Mouse (Mus musculus) MEL (cell line): ENCODE measurements around the gene Atf3. TPM values are rescaled to one million over a fixed set of nuclear protein-coding genes. Genes with fewer than 3 reads are reported as not detected.

ENCODE experiments used
- DNase-seq: peaks from one replicate; pipeline ENCODE4 v3.0.0; 2011; ENCODE audit warnings: low read depth, low spot score
- H3K27ac ChIP-seq: 2 replicates; pipeline ENCODE4 v1.5.1; 2012; ENCODE audit warnings: low read depth, mild to moderate bottlenecking, control low read depth, low read length, moderate library complexity; ENCODE audit not compliant: control insufficient read depth
- H3K27me3 ChIP-seq, 2 experiments: fragments of 150-350 bp in 1 of 2; sonication (generic) in 1 of 2; 2 replicates each; pipeline ENCODE4 v1.6.1; 2012; ENCODE audit warnings: low read length in 2 of 2, mild to moderate bottlenecking in 2 of 2, improper control_type of control experiment in 1 of 2, moderate library complexity in 1 of 2; ENCODE audit not compliant: insufficient read depth in 2 of 2, control insufficient read depth in 1 of 2
- H3K36me3 ChIP-seq, 2 experiments: 2 replicates each; pipeline ENCODE4 v1.6.1; 2012 to 2014; ENCODE audit warnings: low read length in 2 of 2, improper control_type of control experiment in 1 of 2, inconsistent platforms in 1 of 2, mild to moderate bottlenecking in 1 of 2; ENCODE audit not compliant: insufficient read depth in 2 of 2, control insufficient read depth in 1 of 2
- H3K4me1 ChIP-seq, 2 experiments: fragments of 150-350 bp in 1 of 2; sonication (generic) in 1 of 2; 2 replicates each; pipeline ENCODE4 v1.6.1; 2012; ENCODE audit warnings: low read length in 2 of 2, improper control_type of control experiment in 1 of 2, mild to moderate bottlenecking in 1 of 2; ENCODE audit not compliant: insufficient read depth in 2 of 2, control insufficient read depth in 1 of 2
- H3K4me3 ChIP-seq, 2 experiments: fragments of 150-350 bp in 1 of 2; sonication (generic) in 1 of 2; 2 replicates each; pipeline ENCODE4 v1.5.1; 2012; ENCODE audit warnings: low read depth in 2 of 2, low read length in 2 of 2, mild to moderate bottlenecking in 2 of 2, moderate library complexity in 2 of 2, control low read depth in 1 of 2, improper control_type of control experiment in 1 of 2; ENCODE audit not compliant: control insufficient read depth in 1 of 2, insufficient read depth in 1 of 2
- H3K79me2 ChIP-seq: 2 replicates; pipeline ENCODE4 v1.6.1; 2012; ENCODE audit warnings: mild to moderate bottlenecking, low read length, moderate library complexity; ENCODE audit not compliant: control insufficient read depth, poor library complexity, insufficient read depth
- H3K9ac ChIP-seq: 2 replicates; pipeline ENCODE4 v1.6.1; 2012; ENCODE audit warnings: low read depth, mild to moderate bottlenecking, control low read depth, low read length, moderate library complexity; ENCODE audit not compliant: control insufficient read depth, poor library complexity, severe bottlenecking
- H3K9me3 ChIP-seq: fragments of 150-350 bp; sonication (generic); replicated peaks from 2 replicates; pipeline ENCODE4 v1.6.1; 2012; ENCODE audit warnings: mild to moderate bottlenecking, low read length, improper control_type of control experiment, moderate library complexity; ENCODE audit not compliant: insufficient read depth
- BHLHE40 ChIP-seq: IDR thresholded peaks from 2 replicates; pipeline ENCODE4 v1.6.1; 2012; ENCODE audit warnings: low read depth, mild to moderate bottlenecking, inconsistent platforms, low read length, improper control_type of control experiment, borderline replicate concordance
- CHD2 ChIP-seq: IDR thresholded peaks from 2 replicates; pipeline ENCODE4 v1.6.1; 2011; ENCODE audit warnings: low read length, improper control_type of control experiment
- CTCF ChIP-seq, 3 experiments: IDR thresholded peaks in 2 of 3; conservative IDR thresholded peaks in 1 of 3; 2 replicates each; pipeline ENCODE4 v1.5.1; 2011 to 2012; ENCODE audit warnings: low read length in 3 of 3, low read depth in 2 of 3, mild to moderate bottlenecking in 2 of 3, improper control_type of control experiment in 1 of 3, inconsistent platforms in 1 of 3, mixed read lengths in 1 of 3, moderate library complexity in 1 of 3; ENCODE audit not compliant: control insufficient read depth in 1 of 3, insufficient read depth in 1 of 3, poor library complexity in 1 of 3, severe bottlenecking in 1 of 3
- E2F4 ChIP-seq: IDR thresholded peaks from 2 replicates; pipeline ENCODE4 v1.6.1; 2011; ENCODE audit warnings: low read depth, low read length, improper control_type of control experiment, borderline replicate concordance
- ETS1 ChIP-seq: IDR thresholded peaks from 2 replicates; pipeline ENCODE4 v1.6.1; 2012; ENCODE audit warnings: low read depth, mild to moderate bottlenecking, inconsistent platforms, low read length, improper control_type of control experiment, moderate library complexity
- GATA1 ChIP-seq: IDR thresholded peaks from 2 replicates; pipeline ENCODE4 v1.6.1; 2011; ENCODE audit warnings: low read depth, low read length, improper control_type of control experiment
- JUND ChIP-seq: IDR thresholded peaks from 2 replicates; pipeline ENCODE4 v1.6.1; 2011; ENCODE audit warnings: low read depth, mild to moderate bottlenecking, improper control_type of control experiment, low read length
- KAT2A ChIP-seq: conservative IDR thresholded peaks from 2 replicates; pipeline ENCODE4 v1.6.1; 2012; ENCODE audit warnings: low read depth, low read length, improper control_type of control experiment, inconsistent platforms
- MAX ChIP-seq: IDR thresholded peaks from 2 replicates; pipeline ENCODE4 v1.6.1; 2011; ENCODE audit warnings: low read length, improper control_type of control experiment
- MAZ ChIP-seq: IDR thresholded peaks from 2 replicates; pipeline ENCODE4 v1.6.1; 2012; ENCODE audit warnings: low read depth, mild to moderate bottlenecking, inconsistent platforms, low read length, improper control_type of control experiment
- NRF1 ChIP-seq: IDR thresholded peaks from 2 replicates; pipeline ENCODE4 v1.6.1; 2014; ENCODE audit warnings: low read depth, mild to moderate bottlenecking, inconsistent platforms, low read length, improper control_type of control experiment, moderate library complexity; ENCODE audit not compliant: poor library complexity, insufficient read depth, severe bottlenecking
- POLR2AphosphoS5 ChIP-seq: IDR thresholded peaks from 2 replicates; pipeline ENCODE4 v1.6.1; 2012; ENCODE audit warnings: low read depth, borderline replicate concordance, mild to moderate bottlenecking, inconsistent platforms, low read length, moderate library complexity, mixed read lengths
- RCOR1 ChIP-seq: IDR thresholded peaks from 2 replicates; pipeline ENCODE4 v1.6.1; 2012; ENCODE audit warnings: low read depth, mild to moderate bottlenecking, inconsistent platforms, low read length, improper control_type of control experiment
- SMC3 ChIP-seq: IDR thresholded peaks from 2 replicates; pipeline ENCODE4 v1.6.1; 2011; ENCODE audit warnings: low read depth, low read length, improper control_type of control experiment
- TAL1 ChIP-seq: IDR thresholded peaks from 2 replicates; pipeline ENCODE4 v1.6.1; 2012; ENCODE audit warnings: mild to moderate bottlenecking, inconsistent platforms, low read length, moderate library complexity, mixed read lengths
- TBP ChIP-seq: IDR thresholded peaks from 2 replicates; pipeline ENCODE4 v1.8.0; 2011; ENCODE audit warnings: low read depth, low read length, improper control_type of control experiment
- TCF12 ChIP-seq: IDR thresholded peaks from 2 replicates; pipeline ENCODE4 v1.6.1; 2014; ENCODE audit warnings: low read depth, mild to moderate bottlenecking, inconsistent platforms, low read length, improper control_type of control experiment, moderate library complexity
- USF1 ChIP-seq: IDR thresholded peaks from 2 replicates; pipeline ENCODE4 v1.6.1; 2014; ENCODE audit warnings: low read depth, mild to moderate bottlenecking, inconsistent platforms, low read length, improper control_type of control experiment, moderate library complexity
- ZNF384 ChIP-seq: IDR thresholded peaks from 2 replicates; pipeline ENCODE4 v1.6.1; 2012; ENCODE audit warnings: low read depth, mild to moderate bottlenecking, inconsistent platforms, low read length, improper control_type of control experiment
- polyA plus RNA-seq, 2 experiments: library from polyadenylated mRNA; stranded (reverse) in 1 of 2; unstranded in 1 of 2; fragments of >175 nt in 1 of 2; fragments of >200 nt in 1 of 2; gene quantifications; 2 replicates each; pipeline versions ENCODE4 v1.2.1 to v1.2.4; 2012; ENCODE audit warnings: low replicate concordance in 2 of 2, low read depth in 1 of 2; ENCODE audit not compliant: insufficient read length in 2 of 2, insufficient read depth in 1 of 2, missing spikeins in 1 of 2
- total RNA-seq: library from RNA; depleted of rRNA; stranded (reverse); fragments of 300-350 nt; gene quantifications from 2 replicates; pipeline ENCODE4 v1.2.3, GENCODE M21; 2012

Atf3 gene
- total and polyA plus RNA-seq, 3 experiments = 0.46 to 1.4 TPM; not detected in 1

DNA sequence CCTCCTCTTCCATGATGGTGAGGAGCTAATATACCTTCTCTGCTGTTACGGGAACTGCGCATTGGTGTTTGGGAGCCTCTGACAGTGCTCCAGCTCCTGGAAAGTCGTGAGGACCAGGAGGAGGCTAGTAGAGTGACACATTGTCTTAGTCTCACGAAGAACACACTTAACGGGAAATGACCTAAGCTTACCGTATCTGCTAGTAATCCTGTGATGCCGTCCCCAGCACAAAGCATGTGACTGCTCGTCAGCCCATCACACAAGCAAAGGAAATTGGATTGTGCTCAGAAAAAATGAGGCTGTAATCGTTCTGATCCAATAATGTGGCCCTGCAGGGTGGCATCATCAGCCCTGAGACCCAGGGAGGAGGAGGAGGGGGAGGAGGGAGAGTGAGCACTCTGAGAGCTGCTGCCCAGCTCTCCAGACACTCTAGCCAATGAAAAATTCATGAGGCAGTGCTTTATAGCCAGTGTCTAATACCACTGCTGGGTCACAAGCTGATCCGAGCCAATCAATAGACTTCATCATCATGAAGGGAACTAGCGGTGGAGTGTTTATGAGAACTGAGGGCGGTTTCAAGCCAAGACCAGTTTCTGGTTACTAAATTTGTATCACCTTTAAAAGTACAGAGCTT lies 24.3 kb upstream of the Atf3 start:
- Histone ChIP-seq H3K4me3 (no peak overlapping the region), H3K4me1 (peaks cover 0 to 4% of the 10 kb centered on the region in 2 experiments; a peak in 2 of 4 replicates), H3K27me3 (no peaks in the 10 kb centered on the region), H3K27ac (no peak overlapping the region), H3K9ac (no peak overlapping the region), H3K9me3 (no peaks in the 10 kb centered on the region), H3K36me3 (peaks cover 0 to 2% of the 10 kb centered on the region in 2 experiments; a peak in 1 of 4 replicates), H3K79me2 (no peaks in the 10 kb centered on the region)
- TF ChIP-seq CTCF (IDR thresholded peaks at IDR 0.05 in 2 of 3, conservative IDR thresholded peaks at IDR 0.05 in 1 of 3; ENCODE audit: control insufficient read depth in 1 of 3, insufficient read depth in 1 of 3, low read depth in 2 of 3, low read length in 3 of 3, poor library complexity in 1 of 3, severe bottlenecking in 1 of 3) (no peak), GATA1 (no peak), USF1 (no peak), TAL1 (no peak), BHLHE40 (no peak), MAZ (no peak), TCF12 (no peak), TBP (no peak), ETS1 (no peak), ZNF384 (no peak), NRF1 (no peak), CHD2 (no peak), MAX (no peak), SMC3 (no peak), E2F4 (no peak)
- no peak for DNase-seq

DNA sequence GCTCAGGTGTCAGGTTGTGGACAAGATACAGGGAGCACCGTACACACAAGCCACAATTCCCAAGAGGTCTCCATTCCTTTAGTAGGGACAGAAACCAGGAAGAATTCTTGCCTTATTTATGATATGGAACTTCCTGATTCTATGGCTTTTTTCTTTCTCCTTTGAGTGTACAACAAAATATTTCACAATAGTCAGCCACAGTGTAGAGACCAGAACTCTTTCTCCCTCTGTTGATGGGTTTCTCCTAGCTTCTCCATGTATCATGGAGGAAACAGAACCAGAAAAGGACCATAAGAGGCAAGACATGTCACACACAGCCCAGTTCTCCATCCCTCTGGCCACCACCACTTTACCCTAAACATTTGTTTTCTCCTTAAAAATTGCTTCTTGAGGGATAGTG lies 23.7 kb upstream of the Atf3 start:
- TF ChIP-seq KAT2A = no peak
- no peak for TF ChIP-seq SMC3
- no peak for TF ChIP-seq POLR2AphosphoS5
- TF ChIP-seq TAL1 = no peak
- no peak for TF ChIP-seq RCOR1
- no peak for TF ChIP-seq JUND
- Histone ChIP-seq H3K79me2 (no peaks in the 10 kb centered on the region), H3K36me3 (peaks cover 0 to 2% of the 10 kb centered on the region in 2 experiments; a peak in 1 of 4 replicates), H3K27me3 (no peaks in the 10 kb centered on the region), H3K4me3 (no peak overlapping the region), H3K27ac (no peak overlapping the region), H3K9ac (no peak overlapping the region), H3K9me3 (no peaks in the 10 kb centered on the region), H3K4me1 (peaks cover 0 to 4% of the 10 kb centered on the region in 2 experiments; a peak in 2 of 4 replicates)
- no peak for DNase-seq
